Mouse (Mus musculus) bone marrow, adult 2 months (tissue): Measurements from ENCODE around the gene Gtpbp8. TPM values are rescaled to one million over a fixed set of nuclear protein-coding genes. Genes with fewer than 3 reads are reported as not detected.

Experiments used
- H3K27ac ChIP-seq: fragments of 200-500 bp; 2 replicates; pipeline ENCODE4 v1.5.1; 2012; ENCODE audit warnings: low read depth, mild to moderate bottlenecking, control low read depth, inconsistent platforms, low read length; ENCODE audit not compliant: control insufficient read depth, poor library complexity, insufficient read depth
- H3K4me1 ChIP-seq: fragments of 200-500 bp; 2 replicates; pipeline ENCODE4 v1.6.1; 2011; ENCODE audit warnings: low read length; ENCODE audit not compliant: control insufficient read depth, insufficient read depth
- H3K4me3 ChIP-seq: fragments of 200-500 bp; replicated peaks from 2 replicates; pipeline ENCODE3; 2011; ENCODE audit warnings: mild to moderate bottlenecking, low read depth, low read length, control low read depth; ENCODE audit not compliant: control insufficient read depth
- CTCF ChIP-seq: fragments of 200-500 bp; IDR thresholded peaks from 2 replicates; pipeline ENCODE4 v1.5.1; 2011; ENCODE audit warnings: low read length, control low read depth; ENCODE audit not compliant: control insufficient read depth, insufficient read depth
- POLR2A ChIP-seq: fragments of 200-500 bp; IDR thresholded peaks from 2 replicates; pipeline ENCODE4 v1.6.1; 2011; ENCODE audit warnings: low read depth, mild to moderate bottlenecking, control low read depth, low read length, borderline replicate concordance; ENCODE audit not compliant: control insufficient read depth
- WGBS: fragments of 180-500 bp; shearing (Covaris S2); methylation state at CpG from one replicate; pipeline ENCODE4 v1.1.7; 2018; 5-methylcytosine and 5-hydroxymethylcytosine counted together
- polyA plus RNA-seq: library from polyadenylated mRNA; stranded (reverse); fragments of >200 nt; gene quantifications from 2 replicates; pipeline ENCODE4 v1.2.4, GENCODE M21; 2011; ENCODE audit warnings: low replicate concordance; ENCODE audit not compliant: missing spikeins, insufficient read depth, insufficient read length

Gtpbp8 gene
- polyA plus RNA-seq, 1 experiment: 8.4 TPM

- TF ChIP-seq POLR2A: no peak
- TF ChIP-seq CTCF: no peak
- 90% methylated on average over 1 of the region's 1 CpGs for WGBS
- no peak overlapping the region for H3K27ac ChIP-seq
- H3K4me3 ChIP-seq: no peak overlapping the region
- H3K4me1 ChIP-seq: no peaks in the 10 kb centered on the region; the same call in 1 of the 2 replicates
These were observed 3.4 kb downstream of the Gtpbp8 start for GRCm38 (mm10) chr16:44742753-44743152.

GRCm38 (mm10) chr16:44736118-44736517 is 10.0 kb downstream of the Gtpbp8 start:
- H3K4me3 ChIP-seq: no peak overlapping the region
- WGBS: 86% methylated on average over 4 of the region's 4 CpGs
- H3K27ac ChIP-seq: no peak overlapping the region
- no peak for TF ChIP-seq CTCF
- TF ChIP-seq POLR2A: no peak
- H3K4me1 ChIP-seq: no peaks in the 10 kb centered on the region

- Histone ChIP-seq H3K4me1 (no peaks in the 10 kb centered on the region), H3K4me3 (no peak overlapping the region), H3K27ac (no peak overlapping the region)
- WGBS: 87% methylated on average over 5 of the region's 5 CpGs
- TF ChIP-seq POLR2A: no peak
- TF ChIP-seq CTCF: no peak
These were observed 10.5 kb downstream of the Gtpbp8 start for GRCm38 (mm10) chr16:44735676-44736075.

GRCm38 (mm10) chr16:44734059-44734458 is 12.1 kb downstream of the Gtpbp8 start:
- TF ChIP-seq POLR2A (no peak), CTCF (no peak)
- Histone ChIP-seq H3K4me1 (no peaks in the 10 kb centered on the region), H3K4me3 (no peak overlapping the region), H3K27ac (no peak overlapping the region)
- WGBS: 32% methylated on average over 3 of the region's 3 CpGs

GRCm38 (mm10) chr16:44727525-44727924 is 18.6 kb downstream of the Gtpbp8 start:
- whole genome bisulfite sequencing: 65% methylated on average over 3 of the region's 3 CpGs
- no peak for TF ChIP-seq POLR2A
- TF ChIP-seq CTCF: no peak
- H3K27ac ChIP-seq: no peak overlapping the region
- no peaks in the 10 kb centered on the region; the same call in 1 of the 2 replicates for H3K4me1 ChIP-seq
- no peak overlapping the region for H3K4me3 ChIP-seq

- no peak overlapping the region for H3K4me3 ChIP-seq
- H3K4me1 ChIP-seq: no peaks in the 10 kb centered on the region; the same call in 1 of the 2 replicates
- H3K27ac ChIP-seq: no peak overlapping the region
- TF ChIP-seq CTCF (peak; percentile 82), POLR2A (no peak)
- WGBS: 30% methylated on average over 14 of the region's 14 CpGs
These were observed 20.6 kb downstream of the Gtpbp8 start for GRCm38 (mm10) chr16:44725286-44726223.

- no peaks in the 10 kb centered on the region; the same call in 1 of the 2 replicates for H3K4me1 ChIP-seq
- WGBS: 1% methylated on average over 14 of the region's 14 CpGs
- TF ChIP-seq POLR2A (no peak), CTCF (no peak)
These were observed 21.3 kb downstream of the Gtpbp8 start for GRCm38 (mm10) chr16:44724847-44725246.

GRCm38 (mm10) chr16:44724083-44724787 is 21.9 kb downstream of the Gtpbp8 start, which contains the start of gene Nepro:
Gene Nepro, plus strand, starts transcription at chr16:44724301.
- H3K4me1 ChIP-seq: no peaks in the 10 kb centered on the region; the same call in 1 of the 2 replicates
- WGBS: 1% methylated on average over 62 of the region's 64 CpGs
- peak within 1 kb of the TSS; percentile 98 for H3K4me3 ChIP-seq
- H3K27ac ChIP-seq: peak within 1 kb of the TSS; percentile 94
- TF ChIP-seq CTCF (no peak), POLR2A (peak; percentile 89; the same call in 1 of the 2 replicates)

More at GRCm38 (mm10) chr16:44724847-44725246, 21.3 kb downstream of the Gtpbp8 start:
- H3K4me3 ChIP-seq: peak overlapping the region; percentile 98
- peak overlapping the region; percentile 58; the same call in 1 of the 2 replicates for H3K27ac ChIP-seq
